8 mouse cellular contexts compared by ENCODE assay signal in the genomic region with DNA sequence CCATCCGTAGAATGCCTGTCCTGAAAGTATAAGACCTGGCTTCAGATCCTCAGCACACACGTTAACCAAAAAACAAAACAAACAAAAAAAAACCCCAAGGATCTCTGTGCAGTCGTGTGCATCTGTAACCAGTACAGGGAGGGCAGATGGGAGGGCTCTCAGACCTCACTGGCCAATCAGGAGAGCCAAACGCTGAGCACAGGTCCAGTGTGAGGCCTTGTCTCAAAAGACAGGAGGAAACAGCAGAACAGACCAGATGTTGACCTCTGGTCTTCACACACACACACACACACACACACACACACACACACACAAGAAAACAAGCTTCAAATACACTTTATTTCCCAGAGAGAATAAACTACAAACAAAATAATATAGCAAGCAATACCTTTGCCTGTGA. TPM values are rescaled to one million over a fixed set of nuclear protein-coding genes. Genes with fewer than 3 reads are reported as not detected.
DNase-seq lines count a peak whose midpoint lies in the region; ATAC-seq lines count a peak whose summit lies in the region.

No protein-coding gene starts in this region.

- H3K9me3 ChIP-seq in intestine, embryonic 14.5 days (ENCODE audit: control insufficient read depth, low read length): no peaks in the 10 kb centered on the region
- H3K9me3 ChIP-seq in intestine, embryonic 16.5 days (ENCODE audit: control insufficient read depth, low read length): no peaks in the 10 kb centered on the region

- no peaks in the 10 kb centered on the region; the same call in 1 of the 2 replicates for H3K4me1 ChIP-seq in intestine, embryonic 14.5 days (replicated peaks; ENCODE audit: control insufficient read depth, insufficient read depth, low read length)
- peaks cover under 1% of the 10 kb centered on the region for H3K4me1 ChIP-seq in intestine, embryonic 16.5 days (ENCODE audit: control insufficient read depth, insufficient read depth, low read length)

- H3K36me3 ChIP-seq in intestine, embryonic 14.5 days (ENCODE audit: control insufficient read depth, insufficient read depth, low read length): no peaks in the 10 kb centered on the region
- H3K36me3 ChIP-seq in intestine, embryonic 16.5 days (ENCODE audit: control insufficient read depth, insufficient read depth, low read length): no peaks in the 10 kb centered on the region

- no peak overlapping the region for H3K4me3 ChIP-seq in intestine, embryonic 14.5 days (ENCODE audit: low read depth, low read length)
- no peak overlapping the region for H3K4me3 ChIP-seq in intestine, embryonic 16.5 days (ENCODE audit: low read length)

- DNase-seq in intestine, embryonic 14.5 days (ENCODE audit: low spot score): no peak
- peak; percentile 73 for DNase-seq in NIH3T3 (ENCODE audit: low read depth)
- peak; percentile 43 for DNase-seq in forelimb bud, embryonic 11.5 days (ENCODE audit: low read depth, low spot score)
- DNase-seq in left cerebral cortex, adult 11 months (ENCODE audit: low spot score): no peak
- DNase-seq in cerebellum, postnatal 10 days: no peak

- H3K4me2 ChIP-seq in intestine, embryonic 14.5 days (ENCODE audit: low read length): 0 out of 2 replicates have a peak overlapping the region, but pooled peaks have one; percentile 13
- H3K4me2 ChIP-seq in intestine, embryonic 16.5 days (ENCODE audit: low read depth, low read length): no peak overlapping the region

- no peaks in the 10 kb centered on the region for H3K27me3 ChIP-seq in intestine, embryonic 14.5 days (replicated peaks; ENCODE audit: control insufficient read depth, insufficient read depth, low read length)
- H3K27me3 ChIP-seq in intestine, embryonic 16.5 days (replicated peaks; ENCODE audit: control insufficient read depth, insufficient read depth, low read length): no peaks in the 10 kb centered on the region

- H3K9ac ChIP-seq in intestine, embryonic 14.5 days (ENCODE audit: low read length): no peak overlapping the region
- no peak overlapping the region for H3K9ac ChIP-seq in intestine, embryonic 16.5 days (ENCODE audit: low read depth, low read length)

- no peak for ATAC-seq in intestine, embryonic 14.5 days (replicated peaks; ENCODE audit: low FRiP score, low TSS enrichment, low read depth)
- ATAC-seq in intestine, embryonic 16.5 days: no peak
- peak; percentile 69 for ATAC-seq in megakaryocyte-erythroid progenitor cell, adult 5-6 weeks (replicated peaks; ENCODE audit: low FRiP score, low TSS enrichment, poor library complexity, severe bottlenecking)
- ATAC-seq in granulocyte monocyte progenitor cell, adult 5-6 weeks (replicated peaks; ENCODE audit: poor library complexity, severe bottlenecking): no peak

- no peak overlapping the region for H3K27ac ChIP-seq in intestine, embryonic 14.5 days (ENCODE audit: low read depth)
- H3K27ac ChIP-seq in intestine, embryonic 16.5 days (ENCODE audit: low read length): no peak overlapping the region

- 19% methylated on average over 4 of the region's 4 CpGs for WGBS in intestine, embryonic 14.5 days
- 18% methylated on average over 4 of the region's 4 CpGs for WGBS in intestine, embryonic 16.5 days

RNA-seq across cellular contexts. Expression of a gene that starts 3.4 kb away (rescaled TPM):
- 13.6 and 15.2 TPM in 2 replicates for polyA plus RNA-seq in intestine, embryonic 14.5 days (2014; fragmentation: Nextera tagmentation; extraction: Ambion mirVana)
- polyA plus RNA-seq in intestine, embryonic 16.5 days (2015; fragmentation: Nextera tagmentation; extraction: Ambion mirVana): 6.3 and 7.4 TPM in 2 replicates
- 26.7 and 35.4 TPM in 2 replicates for total RNA-seq in megakaryocyte-erythroid progenitor cell, adult 5-6 weeks (2014; fragmentation: Nextera tagmentation)
- total RNA-seq in megakaryocyte-erythroid progenitor cell, adult 5-6 weeks (2017): 14.3 and 14.7 TPM in 2 replicates
- total RNA-seq in granulocyte monocyte progenitor cell, adult 5-6 weeks (2014; fragmentation: Nextera tagmentation): 20.9 and 22.4 TPM in 2 replicates
- total RNA-seq in granulocyte monocyte progenitor cell, adult 5-6 weeks (2017): 11.2 and 12.9 TPM in 2 replicates

Comparison
In these comparisons a context has a peak if more than half of its experiments do, and no peak if none do; other contexts are left out.
1. DNase-seq: peak in NIH3T3 (single experiment) and forelimb bud, embryonic 11.5 days (single experiment); none in intestine, embryonic 14.5 days (single experiment), left cerebral cortex, adult 11 months (single experiment) and cerebellum, postnatal 10 days (0 of 2).